Mouse (Mus musculus): ENCODE measurements around the gene AB124611. TPM values are rescaled to one million over a fixed set of nuclear protein-coding genes. Genes with fewer than 3 reads are reported as not detected.

Gene AB124611
- polyA plus RNA-seq, 1 experiment from 2014 or later: 1.8 TPM

DNA sequence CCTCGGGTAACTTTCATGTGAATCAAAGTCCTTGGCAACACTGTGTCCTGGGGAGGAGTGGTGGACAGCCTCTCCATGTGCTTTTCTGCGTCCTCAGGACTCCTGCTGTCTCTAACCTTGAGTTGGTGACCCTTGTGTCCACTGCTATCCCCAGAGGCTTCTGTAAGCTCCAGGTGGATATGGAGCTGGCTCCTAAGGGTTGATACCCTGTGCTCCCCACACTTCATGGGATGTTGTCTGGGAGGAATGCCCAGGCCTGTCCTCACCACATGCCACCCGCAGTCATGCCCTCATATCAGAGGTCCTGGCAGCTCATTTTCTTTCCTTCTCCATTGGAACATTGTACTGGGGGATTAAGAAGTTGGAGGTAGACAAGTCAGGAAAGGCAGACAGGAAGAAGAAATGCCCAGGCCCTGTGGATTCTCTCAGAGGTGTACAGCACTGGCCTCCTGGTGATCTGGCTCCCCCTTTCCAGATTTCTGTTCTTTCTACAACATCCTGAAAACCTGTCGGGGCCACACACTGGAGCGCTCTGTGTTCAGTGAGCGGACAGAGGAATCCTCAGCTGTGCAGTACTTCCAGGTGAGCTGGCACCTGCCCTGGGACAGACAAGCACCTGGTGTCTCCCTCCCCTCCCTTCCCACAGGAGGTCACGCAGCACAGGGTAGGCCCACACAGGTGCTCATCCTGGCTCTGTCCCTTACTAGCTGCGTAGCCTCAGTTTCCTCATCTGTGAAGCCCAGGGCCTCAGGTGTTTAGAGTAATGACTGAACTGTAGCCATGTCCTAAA lies 48.2 kb downstream of the AB124611 start:
- peaks cover 41% of the 10 kb centered on the region for H3K36me3 ChIP-seq (ENCODE audit: control insufficient read depth, insufficient read depth, low read length)

DNA sequence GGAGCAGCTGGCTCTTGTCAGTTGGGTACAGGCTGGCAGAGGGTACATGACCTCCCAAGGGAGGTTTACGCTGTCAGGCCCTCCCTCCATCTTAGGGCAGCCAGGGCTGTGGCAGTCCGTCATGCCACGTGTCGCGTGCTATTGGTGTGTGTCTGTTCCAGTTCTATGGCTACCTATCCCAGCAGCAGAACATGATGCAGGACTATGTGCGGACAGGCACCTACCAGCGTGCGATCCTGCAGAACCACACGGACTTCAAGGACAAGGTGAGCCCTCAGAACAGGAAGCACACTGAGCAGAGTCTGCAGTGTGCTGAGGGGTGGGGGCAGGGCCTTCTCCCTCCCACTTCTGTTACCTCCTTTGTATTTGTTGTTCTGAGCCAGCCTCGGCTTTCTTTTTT lies 49.3 kb downstream of the AB124611 start:
- H3K9me3 ChIP-seq (ENCODE audit: control insufficient read depth, low read length): no peaks in the 10 kb centered on the region
- H3K4me1 ChIP-seq (replicated peaks; ENCODE audit: control insufficient read depth, insufficient read depth): no peaks in the 10 kb centered on the region
- 91% methylated on average over 10 of the region's 10 CpGs for WGBS
- no peak overlapping the region for H3K4me2 ChIP-seq (replicated peaks; ENCODE audit: low read depth)
- no peak for DNase-seq (ENCODE audit: low spot score)
- TF ChIP-seq CTCF (IDR thresholded peaks at IDR 0.05; ENCODE audit: low read depth) (no peak), EP300 (optimal IDR thresholded peaks at IDR 0.05) (no peak)
- peaks cover 35% of the 10 kb centered on the region for H3K36me3 ChIP-seq (ENCODE audit: control insufficient read depth, insufficient read depth, low read length)
- H3K27me3 ChIP-seq (ENCODE audit: control insufficient read depth, insufficient read depth, low read length): no peaks in the 10 kb centered on the region
- H3K27ac ChIP-seq (replicated peaks): no peak overlapping the region
- no peak overlapping the region for H3K4me3 ChIP-seq (ENCODE audit: low read depth, low read length)
- H3K9ac ChIP-seq (ENCODE audit: low read length): no peak overlapping the region
- 0 out of 2 replicates have a peak, but pooled peaks have one; percentile 42 for ATAC-seq (ENCODE audit: low FRiP score, low TSS enrichment)

More for the DNA sequence above, 48.2 kb downstream of the AB124611 start:
- no peaks in the 10 kb centered on the region for H3K27me3 ChIP-seq (ENCODE audit: control insufficient read depth, insufficient read depth, low read length)
- H3K9me3 ChIP-seq (ENCODE audit: control insufficient read depth, low read length): no peaks in the 10 kb centered on the region
- WGBS: 94% methylated on average over 8 of the region's 8 CpGs
- H3K4me2 ChIP-seq (replicated peaks; ENCODE audit: low read depth): no peak overlapping the region
- DNase-seq (ENCODE audit: low spot score) (no peak), ATAC-seq (ENCODE audit: low FRiP score, low TSS enrichment) (no peak)
- H3K4me3 ChIP-seq (ENCODE audit: low read depth, low read length): no peak overlapping the region
- no peak for TF ChIP-seq CTCF (IDR thresholded peaks at IDR 0.05; ENCODE audit: low read depth)
- no peak for TF ChIP-seq EP300 (optimal IDR thresholded peaks at IDR 0.05)
- no peak overlapping the region for H3K27ac ChIP-seq (replicated peaks)
- no peak overlapping the region for H3K9ac ChIP-seq (ENCODE audit: low read length)
- no peaks in the 10 kb centered on the region for H3K4me1 ChIP-seq (replicated peaks; ENCODE audit: control insufficient read depth, insufficient read depth)

DNA sequence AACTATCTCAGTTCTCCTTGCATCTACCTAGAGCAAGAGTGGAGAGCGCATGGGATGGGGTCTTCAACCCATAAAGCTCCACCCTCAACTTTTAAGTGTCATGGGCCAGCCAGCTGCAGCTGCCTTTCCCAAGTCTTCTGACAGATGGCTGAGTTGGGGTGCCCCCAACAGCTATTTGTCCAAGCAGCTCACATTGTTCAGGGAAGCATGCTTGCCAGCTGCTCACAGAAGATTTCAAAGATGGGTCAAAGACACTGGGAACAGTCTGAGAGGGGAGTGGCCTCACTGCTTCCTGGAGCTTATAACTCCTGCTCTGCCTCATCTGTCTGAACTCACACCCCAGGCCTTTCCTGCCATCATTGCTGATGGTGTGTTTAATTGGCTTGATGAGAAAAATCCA lies 50.3 kb downstream of the AB124611 start:
- no peak overlapping the region for H3K4me2 ChIP-seq (replicated peaks; ENCODE audit: low read depth)
- 88% methylated on average over 1 of the region's 1 CpGs for WGBS
- no peaks in the 10 kb centered on the region for H3K9me3 ChIP-seq (ENCODE audit: control insufficient read depth, low read length)
- DNase-seq (ENCODE audit: low spot score): no peak
- TF ChIP-seq CTCF (IDR thresholded peaks at IDR 0.05; ENCODE audit: low read depth): no peak
- H3K4me1 ChIP-seq (replicated peaks; ENCODE audit: control insufficient read depth, insufficient read depth): no peaks in the 10 kb centered on the region
- no peak overlapping the region for H3K9ac ChIP-seq (ENCODE audit: low read length)
- no peak overlapping the region for H3K27ac ChIP-seq (replicated peaks)
- H3K27me3 ChIP-seq (ENCODE audit: control insufficient read depth, insufficient read depth, low read length): no peaks in the 10 kb centered on the region
- H3K4me3 ChIP-seq (ENCODE audit: low read depth, low read length): no peak overlapping the region
- peaks cover 29% of the 10 kb centered on the region for H3K36me3 ChIP-seq (ENCODE audit: control insufficient read depth, insufficient read depth, low read length)
- ATAC-seq (ENCODE audit: low FRiP score, low TSS enrichment): no peak

DNA sequence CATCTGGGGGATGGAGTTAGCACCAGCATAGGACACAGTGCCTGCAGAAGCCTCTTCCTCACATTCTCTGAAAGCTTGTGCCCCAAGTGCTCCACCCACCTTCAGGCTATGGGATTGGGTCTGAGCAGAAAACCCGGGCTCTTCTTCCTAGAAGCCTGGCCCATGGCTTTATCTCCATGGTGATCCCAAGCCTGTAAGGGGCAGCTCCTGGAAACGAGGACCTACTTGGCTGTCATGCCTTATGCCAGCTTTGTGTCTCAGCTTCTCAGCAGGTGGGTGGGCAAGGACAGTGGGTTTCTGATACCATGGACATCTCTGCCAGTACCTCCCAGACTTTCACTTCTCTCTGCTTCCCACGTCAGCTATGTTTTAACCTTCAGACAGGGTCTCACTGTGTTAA lies 52.2 kb downstream of the AB124611 start:
- TF ChIP-seq CTCF (IDR thresholded peaks at IDR 0.05; ENCODE audit: low read depth) (no peak), EP300 (optimal IDR thresholded peaks at IDR 0.05) (no peak)
- peaks cover 20% of the 10 kb centered on the region for H3K36me3 ChIP-seq (ENCODE audit: control insufficient read depth, insufficient read depth, low read length)

DNA sequence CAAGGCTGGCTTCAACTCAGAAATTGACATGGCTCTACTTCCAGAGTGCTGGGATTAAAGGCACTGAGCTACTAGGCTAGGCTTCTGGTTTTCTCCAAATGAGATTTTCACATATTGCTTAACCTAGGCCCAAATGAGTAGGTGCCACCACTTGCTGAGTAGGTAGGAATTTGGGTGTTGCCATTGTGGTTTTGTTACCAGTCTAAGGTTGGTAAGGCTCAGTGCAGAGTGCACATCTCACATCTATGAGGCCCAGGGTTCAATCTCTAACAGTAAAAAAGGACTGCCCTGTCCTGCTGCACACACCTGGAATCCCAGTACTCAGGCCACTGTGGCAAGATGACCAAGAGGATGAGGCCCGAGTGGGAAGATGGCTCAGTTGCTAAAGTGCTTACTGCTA lies 59.4 kb downstream of the AB124611 start:
- no peak for TF ChIP-seq EP300 (optimal IDR thresholded peaks at IDR 0.05)
- TF ChIP-seq CTCF (IDR thresholded peaks at IDR 0.05; ENCODE audit: low read depth): no peak
- H3K9me3 ChIP-seq (ENCODE audit: control insufficient read depth, low read length): no peaks in the 10 kb centered on the region
- no peaks in the 10 kb centered on the region for H3K4me1 ChIP-seq (replicated peaks; ENCODE audit: control insufficient read depth, insufficient read depth)
- H3K27ac ChIP-seq (replicated peaks): no peak overlapping the region
- no peak overlapping the region for H3K4me2 ChIP-seq (replicated peaks; ENCODE audit: low read depth)
- no peak overlapping the region for H3K4me3 ChIP-seq (ENCODE audit: low read depth, low read length)
- no peak overlapping the region for H3K9ac ChIP-seq (ENCODE audit: low read length)
- H3K36me3 ChIP-seq (ENCODE audit: control insufficient read depth, insufficient read depth, low read length): peaks cover 49% of the 10 kb centered on the region
- no peaks in the 10 kb centered on the region for H3K27me3 ChIP-seq (ENCODE audit: control insufficient read depth, insufficient read depth, low read length)
- DNase-seq (ENCODE audit: low spot score) (no peak), ATAC-seq (ENCODE audit: low FRiP score, low TSS enrichment) (no peak)
- 83% methylated on average over 1 of the region's 1 CpGs for WGBS

More for the DNA sequence above, 52.2 kb downstream of the AB124611 start:
- 78% methylated on average over 3 of the region's 3 CpGs for WGBS
- ATAC-seq (ENCODE audit: low FRiP score, low TSS enrichment): no peak
- no peak for DNase-seq (ENCODE audit: low spot score)
- H3K27ac ChIP-seq (replicated peaks): no peak overlapping the region
- H3K27me3 ChIP-seq (ENCODE audit: control insufficient read depth, insufficient read depth, low read length): no peaks in the 10 kb centered on the region
- no peak overlapping the region for H3K9ac ChIP-seq (ENCODE audit: low read length)
- no peak overlapping the region for H3K4me3 ChIP-seq (ENCODE audit: low read depth, low read length)
- H3K4me2 ChIP-seq (replicated peaks; ENCODE audit: low read depth): no peak overlapping the region
- H3K9me3 ChIP-seq (ENCODE audit: control insufficient read depth, low read length): no peaks in the 10 kb centered on the region
- H3K4me1 ChIP-seq (replicated peaks; ENCODE audit: control insufficient read depth, insufficient read depth): no peaks in the 10 kb centered on the region

DNA sequence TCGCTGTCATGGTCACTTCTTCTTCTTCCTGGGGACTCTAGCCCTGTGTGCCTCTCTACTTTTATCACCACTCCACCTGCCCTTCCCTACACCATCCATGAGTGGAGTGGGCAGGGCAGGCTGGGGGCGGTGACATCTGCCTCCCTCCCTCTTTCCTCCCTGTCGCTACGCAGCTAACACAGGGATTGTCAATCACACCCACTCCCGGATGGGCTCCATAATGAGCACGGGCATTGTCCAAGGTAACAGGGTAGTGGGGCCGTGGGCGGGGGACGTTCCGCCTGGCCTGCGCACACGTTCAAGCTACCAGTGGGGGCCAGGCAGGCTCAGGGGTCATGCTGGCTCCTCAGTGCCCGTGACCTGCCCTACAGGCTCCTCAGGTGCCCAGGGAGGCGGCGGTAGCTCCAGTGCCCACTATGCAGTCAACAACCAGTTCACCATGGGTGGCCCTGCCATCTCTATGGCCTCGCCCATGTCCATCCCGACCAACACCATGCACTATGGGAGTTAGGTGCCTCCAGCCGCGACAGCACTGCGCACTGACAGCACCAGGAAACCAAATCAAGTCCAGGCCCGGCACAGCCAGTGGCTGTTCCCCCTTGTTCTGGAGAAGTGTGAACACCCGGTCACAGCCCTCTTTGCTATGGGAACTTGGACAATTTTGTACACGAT lies 61.8 kb downstream of the AB124611 start:
- no peak for TF ChIP-seq CTCF (IDR thresholded peaks at IDR 0.05; ENCODE audit: low read depth)
- TF ChIP-seq EP300 (optimal IDR thresholded peaks at IDR 0.05): no peak
- H3K4me1 ChIP-seq (replicated peaks; ENCODE audit: control insufficient read depth, insufficient read depth): no peaks in the 10 kb centered on the region
- peaks cover 49% of the 10 kb centered on the region for H3K36me3 ChIP-seq (ENCODE audit: control insufficient read depth, insufficient read depth, low read length)
- H3K9me3 ChIP-seq (ENCODE audit: control insufficient read depth, low read length): no peaks in the 10 kb centered on the region
- no peak overlapping the region for H3K4me2 ChIP-seq (replicated peaks; ENCODE audit: low read depth)
- no peaks in the 10 kb centered on the region for H3K27me3 ChIP-seq (ENCODE audit: control insufficient read depth, insufficient read depth, low read length)
- DNase-seq (ENCODE audit: low spot score): no peak
- no peak for ATAC-seq (ENCODE audit: low FRiP score, low TSS enrichment)
- H3K9ac ChIP-seq (ENCODE audit: low read length): no peak overlapping the region
- H3K27ac ChIP-seq (replicated peaks): no peak overlapping the region
- H3K4me3 ChIP-seq (ENCODE audit: low read depth, low read length): no peak overlapping the region
- 84% methylated on average over 23 of the region's 23 CpGs for WGBS
